In the genomic region with DNA sequence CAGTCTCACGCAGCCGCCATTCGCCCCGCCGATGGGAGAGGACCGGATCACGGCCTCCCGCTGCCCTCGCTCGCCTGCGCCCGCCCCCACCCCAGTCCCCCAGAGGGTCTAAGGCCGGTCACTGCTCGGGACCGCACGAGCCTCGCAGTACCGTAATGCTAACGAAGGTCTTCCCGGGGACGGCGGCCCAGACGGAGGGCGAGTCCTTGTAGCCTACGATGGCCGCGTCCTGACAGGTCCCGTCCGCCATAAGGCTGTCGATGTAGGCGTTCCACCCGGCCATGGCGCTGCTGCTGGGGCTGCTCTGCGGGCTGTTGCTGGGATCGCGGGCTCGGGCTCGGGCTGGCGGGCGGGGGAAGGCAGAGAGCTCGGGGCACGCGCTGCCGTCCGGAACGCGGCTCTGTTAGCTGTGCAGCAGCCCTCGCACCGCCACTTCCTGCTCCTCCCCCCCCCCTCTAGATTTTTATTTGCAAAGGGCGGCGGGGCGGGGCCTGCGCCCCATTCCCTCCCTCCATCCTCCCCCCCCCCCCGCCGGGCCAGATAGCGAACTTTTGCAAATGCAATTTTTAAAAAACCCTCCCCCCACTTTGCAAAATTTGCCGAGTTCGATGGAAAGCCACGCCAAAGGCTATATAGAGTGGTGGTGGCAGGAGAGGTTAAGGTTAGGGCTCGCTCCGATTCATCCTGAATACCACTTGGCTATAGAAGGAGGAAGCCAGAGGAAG, we compare ENCODE assay signal across 7 mouse cellular contexts. TPM values are rescaled to one million over a fixed set of nuclear protein-coding genes. Genes with fewer than 3 reads are reported as not detected.
DNase-seq lines count a peak whose midpoint lies in the region; ATAC-seq lines count a peak whose summit lies in the region.

A gene (minus strand): TSS at position 447 of the 725 bp plus-strand sequence.

- peak; percentile 91 for DNase-seq in adipocyte (ENCODE audit: low spot score)
- peak; percentile 84 for DNase-seq in gastrocnemius, postnatal 14 days
- peak; percentile 84 for DNase-seq in left cerebral cortex, postnatal 4 days
- DNase-seq in midbrain, embryonic 11.5 days (ENCODE audit: low spot score, missing footprints) = peak; percentile 97
- peak; percentile 80 for DNase-seq in skeletal muscle tissue, adult 2 months (ENCODE audit: low read depth, low spot score)

- H3K4me3 ChIP-seq in intestine, embryonic 15.5 days (replicated peaks) = peak within 1 kb of the TSS; percentile 99
- peak within 1 kb of the TSS; percentile 99 for H3K4me3 ChIP-seq in midbrain, embryonic 11.5 days (ENCODE audit: low read depth, low read length)

- peak; percentile 19 for ATAC-seq in common myeloid progenitor, adult 5-6 weeks (replicated peaks; ENCODE audit: low read depth, poor library complexity, severe bottlenecking)
- ATAC-seq in intestine, embryonic 15.5 days = peak; percentile 57
- peak; percentile 51 for ATAC-seq in midbrain, embryonic 11.5 days (ENCODE audit: low FRiP score)

- H3K9me3 ChIP-seq in intestine, embryonic 15.5 days = no peaks in the 10 kb centered on the region
- no peaks in the 10 kb centered on the region for H3K9me3 ChIP-seq in midbrain, embryonic 11.5 days (ENCODE audit: control insufficient read depth, low read length)

- peaks cover 26% of the 10 kb centered on the region for H3K36me3 ChIP-seq in intestine, embryonic 15.5 days
- H3K36me3 ChIP-seq in midbrain, embryonic 11.5 days (ENCODE audit: control insufficient read depth, insufficient read depth, low read length) = peaks cover 12% of the 10 kb centered on the region

- H3K9ac ChIP-seq in intestine, embryonic 15.5 days = peak within 1 kb of the TSS; percentile 98
- H3K9ac ChIP-seq in midbrain, embryonic 11.5 days (ENCODE audit: low read length) = peak within 1 kb of the TSS; percentile 98

- intact Hi-C loops in gastrocnemius, postnatal 14 days (cut with DNase I; ENCODE audit: low total_unique reads) = no loop called here
- intact Hi-C loops in left cerebral cortex, postnatal 4 days (cut with DNase I) = no loop called here

- peak within 1 kb of the TSS; percentile 87 for H3K4me2 ChIP-seq in intestine, embryonic 15.5 days (replicated peaks)
- H3K4me2 ChIP-seq in midbrain, embryonic 11.5 days = peak within 1 kb of the TSS; percentile 89

- peak within 1 kb of the TSS; percentile 99 for H3K27ac ChIP-seq in intestine, embryonic 15.5 days
- peak within 1 kb of the TSS; percentile 95 for H3K27ac ChIP-seq in midbrain, embryonic 11.5 days (ENCODE audit: low read depth, low read length)

- no peaks in the 10 kb centered on the region for H3K27me3 ChIP-seq in intestine, embryonic 15.5 days (replicated peaks)
- no peaks in the 10 kb centered on the region for H3K27me3 ChIP-seq in midbrain, embryonic 11.5 days (ENCODE audit: control insufficient read depth, insufficient read depth, low read length)

- H3K4me1 ChIP-seq in intestine, embryonic 15.5 days (replicated peaks) = peaks cover 59% of the 10 kb centered on the region
- peaks cover 33% of the 10 kb centered on the region for H3K4me1 ChIP-seq in midbrain, embryonic 11.5 days (ENCODE audit: control insufficient read depth, insufficient read depth, low read length)

- WGBS in intestine, embryonic 15.5 days = under 1% methylated on average over 56 of the region's 61 CpGs
- under 1% methylated on average over 56 of the region's 61 CpGs for WGBS in midbrain, embryonic 11.5 days

RNA-seq across cellular contexts. Expression of the gene that starts here (rescaled TPM):
- total RNA-seq in common myeloid progenitor, adult 5-6 weeks (2017) = 437 and 465 TPM in 2 replicates
- 100 to 1,000 TPM; 340 to 388 TPM for total RNA-seq in gastrocnemius, postnatal 14 days (2021)
- polyA plus RNA-seq in intestine, embryonic 15.5 days (2015; fragmentation: Nextera tagmentation; extraction: Ambion mirVana) = 2,127 and 2,325 TPM in 2 replicates
- 100 to 1,000 TPM; 319 to 321 TPM for total RNA-seq in left cerebral cortex, postnatal 4 days (2021)
- 1,303 and 1,326 TPM in 2 replicates for polyA plus RNA-seq in midbrain, embryonic 11.5 days (2014; fragmentation: Nextera tagmentation; extraction: Ambion mirVana)

Comparison
In these comparisons a context has a peak if more than half of its experiments do, and no peak if none do; other contexts are left out.
1. Peak in every context shown above with its lines: DNase-seq, ATAC-seq, H3K4me3 ChIP-seq and H3K27ac ChIP-seq.